Mouse (Mus musculus) kidney, embryonic 14.5 days (tissue): ENCODE measurements around the gene Lrrk2. TPM values are rescaled to one million over a fixed set of nuclear protein-coding genes. Genes with fewer than 3 reads are reported as not detected.

Experiments used
- polyA plus RNA-seq: library from polyadenylated mRNA; unstranded; fragments of >200 nt; fragmentation: Nextera tagmentation; extraction: Ambion mirVana; gene quantifications from 2 replicates; pipeline ENCODE4 v1.2.1, GENCODE M21; 2014

Lrrk2 gene
- polyA plus RNA-seq, 1 experiment from 2014 or later = 7.0 TPM

Other genes with a start within 250 kb of the Lrrk2 start
- gene Slc2a13, start 99.9 kb upstream of the Lrrk2 start, polyA plus RNA-seq = 2.7 and 3.3 TPM in 2 replicates
- not detected in 2 replicates for gene Smgc, start 165.1 kb downstream of the Lrrk2 start, polyA plus RNA-seq